Mouse (Mus musculus) mouse embryonic stem cell (cell line): Measurements from ENCODE around the gene Nup210.
"Not testable (repeated sequence)": the region's sequence is repeated elsewhere in the genome, so short reads cannot be mapped to it uniquely, and the experiment has no call there.

Source experiments
- in situ Hi-C, 2 experiments: fragments of 300-500 bp; cut with MboI; formaldehyde crosslinking; loops; 1 replicate in 1 of 2; 3 replicates in 1 of 2; pipeline ENCODE4 v1.14.3; 2019 to 2020; ENCODE audit warnings: low sequenced_read_pairs in 2 of 2, low pct_unique_long_range_greater_than_20kb in 1 of 2, mixed read lengths in 1 of 2; ENCODE audit not compliant: unreplicated experiment in 1 of 2

The Nup210 gene

GRCm38 (mm10) chr6:91111141-91111953 lies 5.3 kb downstream of the Nup210 start:
- in situ Hi-C loops: no loop called here

GRCm38 (mm10) chr6:91110323-91111020 lies 6.2 kb downstream of the Nup210 start:
- in situ Hi-C loops: no loop called here

GRCm38 (mm10) chr6:91109489-91109888 lies 7.1 kb downstream of the Nup210 start:
- in situ Hi-C loops: no loop called here

- in situ Hi-C loops: no loop called here
Measured at GRCm38 (mm10) chr6:91108917-91109450, 7.6 kb downstream of the Nup210 start.

GRCm38 (mm10) chr6:91108301-91108916 lies 8.2 kb downstream of the Nup210 start:
- in situ Hi-C loops: no loop called here

- in situ Hi-C loops: no loop called here
Measured at GRCm38 (mm10) chr6:91105400-91106129, 11.1 kb downstream of the Nup210 start.

- in situ Hi-C loops: no loop called here
Measured at GRCm38 (mm10) chr6:91104765-91105399, 11.7 kb downstream of the Nup210 start.

GRCm38 (mm10) chr6:91103421-91103820 lies 13.2 kb downstream of the Nup210 start:
- in situ Hi-C loops: not testable (repeated sequence)

- in situ Hi-C loops: no loop called here
Measured at GRCm38 (mm10) chr6:91100621-91101020, 16.0 kb downstream of the Nup210 start.

GRCm38 (mm10) chr6:91097879-91098278 lies 18.8 kb downstream of the Nup210 start:
- in situ Hi-C loops: no loop called here

- in situ Hi-C loops: no loop called here
Measured at GRCm38 (mm10) chr6:91095072-91095601, 21.5 kb downstream of the Nup210 start.

- in situ Hi-C loops: no loop called here
Measured at GRCm38 (mm10) chr6:91092216-91092899, 24.3 kb downstream of the Nup210 start.

GRCm38 (mm10) chr6:91085114-91085892 lies 31.3 kb downstream of the Nup210 start:
- in situ Hi-C loops: no loop called here

- in situ Hi-C loops: no loop called here
Measured at GRCm38 (mm10) chr6:91080033-91080432, 36.6 kb downstream of the Nup210 start.

- in situ Hi-C loops: no loop called here
Measured at GRCm38 (mm10) chr6:91076249-91076648, 40.4 kb downstream of the Nup210 start.

- in situ Hi-C loops: no loop called here
Measured at GRCm38 (mm10) chr6:91068511-91068910, 48.1 kb downstream of the Nup210 start.

GRCm38 (mm10) chr6:91067048-91067447 lies 49.6 kb downstream of the Nup210 start:
- in situ Hi-C loops: no loop called here
